Mouse (Mus musculus): ENCODE data around the gene Cbln3. TPM values are rescaled to one million over a fixed set of nuclear protein-coding genes. Genes with fewer than 3 reads are reported as not detected.

Cbln3 gene
- total and polyA plus RNA-seq, 3 experiments: 0.17 to 0.26 (median 0.24) TPM

GRCm38 (mm10) chr14:55885791-55886271 lies 1.6 kb upstream of the Cbln3 start:
- dilution Hi-C loops (cut with MboI; ENCODE audit: extremely low pct_ligation_motif_present, extremely low pct_unique_long_range_greater_than_20kb, low sequenced_read_pairs): no loop called here
- TF ChIP-seq ZNF384 (IDR thresholded peaks at IDR 0.05; ENCODE audit: low read depth, low read length) (no peak), ZMIZ1 (IDR thresholded peaks at IDR 0.05; ENCODE audit: low read depth, low read length) (peak; percentile 74), UBTF (IDR thresholded peaks at IDR 0.05; ENCODE audit: low read depth, low read length) (no peak), JUN (IDR thresholded peaks at IDR 0.05; ENCODE audit: insufficient read depth, low read depth, low read length) (no peak), BHLHE40 (IDR thresholded peaks at IDR 0.05; ENCODE audit: low read depth, low read length) (no peak; the same call in 1 of the 2 replicates), ELF1 (IDR thresholded peaks at IDR 0.05; ENCODE audit: low read depth, low read length) (0 out of 2 replicates have a peak, but pooled peaks have one; percentile 22), TBP (conservative IDR thresholded peaks at IDR 0.05; ENCODE audit: low read depth, low read length) (peak; percentile 92), POLR2AphosphoS2 (IDR thresholded peaks at IDR 0.05; ENCODE audit: low read depth, low read length) (peak; percentile 52; the same call in 1 of the 2 replicates), TCF12 (IDR thresholded peaks at IDR 0.05; ENCODE audit: low read depth, low read length) (peak; percentile 58; the same call in 1 of the 2 replicates), EP300 (IDR thresholded peaks at IDR 0.05; ENCODE audit: low read length) (peak; percentile 79), NELFE (IDR thresholded peaks at IDR 0.05; ENCODE audit: low read depth, low read length) (peak; percentile 71), GABPA (IDR thresholded peaks at IDR 0.05; ENCODE audit: insufficient replicate concordance, low read depth, low read length) (no peak), MEF2A (IDR thresholded peaks at IDR 0.05; ENCODE audit: borderline replicate concordance, low read depth, low read length) (peak; percentile 52; the same call in 1 of the 2 replicates), POLR2A (IDR thresholded peaks at IDR 0.05; ENCODE audit: low read depth, low read length) (peak; percentile 75), IRF4 (IDR thresholded peaks at IDR 0.05; ENCODE audit: low read depth, low read length) (peak; percentile 94), USF2 (conservative IDR thresholded peaks at IDR 0.05; ENCODE audit: low read depth, low read length) (no peak), CTCF (conservative IDR thresholded peaks at IDR 0.05 in 1 of 2, IDR thresholded peaks at IDR 0.05 in 1 of 2; ENCODE audit: low read depth in 2 of 2, low read length in 2 of 2) (no peak), JUND (conservative IDR thresholded peaks at IDR 0.05; ENCODE audit: low read depth, low read length) (no peak), RCOR1 (conservative IDR thresholded peaks at IDR 0.05; ENCODE audit: low read depth, low read length) (no peak), ETS1 (conservative IDR thresholded peaks at IDR 0.05; ENCODE audit: low read depth, low read length) (no peak; the same call in 1 of the 2 replicates), CHD1 (IDR thresholded peaks at IDR 0.05; ENCODE audit: low read depth, low read length) (peak; percentile 39; the same call in 1 of the 2 replicates), SIN3A (IDR thresholded peaks at IDR 0.05; ENCODE audit: low read length) (peak; percentile 81), CHD2 (IDR thresholded peaks at IDR 0.05; ENCODE audit: low read length) (no peak), MAZ (IDR thresholded peaks at IDR 0.05; ENCODE audit: low read depth, low read length) (0 out of 2 replicates have a peak, but pooled peaks have one; percentile 45), KAT2A (IDR thresholded peaks at IDR 0.05; ENCODE audit: insufficient replicate concordance, low read length) (no peak), MXI1 (IDR thresholded peaks at IDR 0.05; ENCODE audit: low read depth, low read length) (no peak), MYC (IDR thresholded peaks at IDR 0.05; ENCODE audit: low read depth, low read length) (no peak), HCFC1 (IDR thresholded peaks at IDR 0.05; ENCODE audit: low read depth, low read length) (peak; percentile 25; the same call in 1 of the 2 replicates), E2F4 (IDR thresholded peaks at IDR 0.05; ENCODE audit: insufficient replicate concordance, low read depth, low read length) (no peak)
- H3K36me3 ChIP-seq (replicated peaks in 1 of 2; ENCODE audit: control insufficient read depth in 1 of 2, insufficient read depth in 1 of 2, low read length in 1 of 2): peaks cover 35 to 44% of the 10 kb centered on the region in 2 experiments

More at GRCm38 (mm10) chr14:55885791-55886271, 1.6 kb upstream of the Cbln3 start:
- Histone ChIP-seq H3K27ac (ENCODE audit: insufficient read depth, low read depth) (peak overlapping the region; percentile 96), H3K4me2 (ENCODE audit: insufficient read depth, low read depth, poor library complexity, severe bottlenecking) (peak overlapping the region; percentile 84), H3K27me3 (replicated peaks) (no peaks in the 10 kb centered on the region), H3K9me3 (replicated peaks; ENCODE audit: low read length) (no peaks in the 10 kb centered on the region), H3K9ac (ENCODE audit: insufficient read depth, low read depth) (peak overlapping the region; percentile 92), H3K79me2 (replicated peaks; ENCODE audit: control insufficient read depth, extremely low read depth, insufficient read depth, poor library complexity, severe bottlenecking) (peaks cover 20% of the 10 kb centered on the region), H3K4me3 (replicated peaks in 1 of 3; ENCODE audit: low read depth in 2 of 3, low read length in 2 of 3, poor library complexity in 1 of 3) (peak overlapping the region; percentile 73 to 74 (median 73)), H3K4me1 (ENCODE audit: control insufficient read depth in 1 of 2, insufficient read depth in 2 of 2) (peaks cover 43 to 75% of the 10 kb centered on the region in 2 experiments)
- DNase-seq (ENCODE audit: extremely low read depth): peak; percentile 93
- in situ Hi-C loops (cut with MboI; ENCODE audit: low pct_ligation_motif_present, low pct_unique_long_range_greater_than_20kb, low sequenced_read_pairs): no loop called here

Measured in CH12.LX (cell line).